Mouse (Mus musculus): ENCODE measurements at regions not wholly inside any gene's neighbourhood (a gene's known extent, or its start where the extent isn't known, plus 50 kb on each side); places are given as distances from the start of the nearest gene placed in this dataset.

- no peak for DNase-seq (ENCODE audit: extremely low spot score, low spot score)
Measured at GRCm38 (mm10) chr17:4276722-4277121, 580.7 kb upstream of the Nox3 start.

DNA sequence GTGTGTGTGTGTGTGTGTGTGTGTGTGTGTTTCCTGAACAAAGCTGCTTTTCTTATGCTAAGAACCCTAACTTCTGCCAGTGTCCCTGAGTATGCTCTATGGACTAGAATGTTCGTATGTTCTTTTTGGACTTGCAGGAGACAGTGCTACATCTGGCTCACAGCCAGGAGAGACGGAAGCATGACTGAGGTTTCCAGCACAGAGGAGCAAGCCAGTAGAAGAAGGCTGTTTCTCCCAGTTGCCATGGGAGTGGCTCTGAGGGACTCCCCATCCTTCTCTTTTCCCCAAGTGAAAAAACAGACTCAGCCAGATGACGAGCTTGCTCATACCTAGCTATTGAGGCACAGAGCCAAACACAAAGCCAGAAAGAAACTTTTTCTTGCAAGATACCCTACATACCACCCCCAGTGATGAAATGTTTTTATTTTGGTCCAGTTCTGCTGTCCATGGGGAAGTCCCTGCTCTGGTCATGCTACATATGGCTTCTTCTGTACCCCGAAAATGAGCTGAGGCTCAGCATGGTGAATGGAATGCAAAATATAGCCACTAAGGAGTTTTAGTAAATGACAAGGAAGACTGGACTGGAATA is 582.3 kb upstream of the Nox3 start:
- 86% methylated on average over 4 of the region's 4 CpGs for WGBS
- Histone ChIP-seq H3K4me1 (no peaks in the 10 kb centered on the region), H3K27ac (no peak overlapping the region), H3K4me3 (no peak overlapping the region), H3K27me3 (ENCODE audit: poor library complexity, severe bottlenecking) (no peaks in the 10 kb centered on the region), H3K36me3 (replicated peaks) (no peaks in the 10 kb centered on the region), H3K9me3 (no peaks in the 10 kb centered on the region)
- DNase-seq (ENCODE audit: extremely low spot score, low spot score) = no peak

More at GRCm38 (mm10) chr17:4276722-4277121, 580.7 kb upstream of the Nox3 start:
- no peaks in the 10 kb centered on the region for H3K4me1 ChIP-seq
- no peaks in the 10 kb centered on the region for H3K36me3 ChIP-seq (replicated peaks)
- no peak overlapping the region for H3K27ac ChIP-seq
- no peak overlapping the region for H3K4me3 ChIP-seq
- H3K9me3 ChIP-seq = no peaks in the 10 kb centered on the region
- no peaks in the 10 kb centered on the region for H3K27me3 ChIP-seq (ENCODE audit: poor library complexity, severe bottlenecking)
- 88% methylated on average over 4 of the region's 4 CpGs for WGBS

- no peaks in the 10 kb centered on the region for H3K27me3 ChIP-seq (ENCODE audit: poor library complexity, severe bottlenecking)
- WGBS = 87% methylated on average over 5 of the region's 5 CpGs
Measured at GRCm38 (mm10) chr17:4281451-4281850, 585.4 kb upstream of the Nox3 start.

DNA sequence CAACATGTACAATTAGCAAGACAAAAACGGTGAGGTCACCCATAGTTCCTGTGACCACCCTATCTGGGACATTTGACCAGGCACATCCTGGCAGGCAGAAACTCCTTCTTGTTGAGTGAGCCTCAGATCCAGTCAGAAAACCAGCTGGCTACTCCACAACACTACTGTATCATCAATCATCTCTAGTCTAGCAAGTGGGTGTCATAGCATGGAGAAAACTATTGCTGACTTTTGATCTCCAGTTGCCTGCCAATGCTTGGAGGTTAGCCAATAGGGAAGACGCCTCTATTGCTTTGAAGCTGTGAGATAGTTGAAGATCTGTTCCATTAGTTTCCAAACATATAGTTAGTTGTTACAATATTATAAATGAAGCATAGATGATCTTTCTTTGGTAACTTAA is 595.4 kb upstream of the Nox3 start:
- H3K36me3 ChIP-seq (replicated peaks) = no peaks in the 10 kb centered on the region
- H3K4me3 ChIP-seq = no peak overlapping the region
- no peak for DNase-seq (ENCODE audit: extremely low spot score, low spot score)
- 87% methylated on average over 2 of the region's 2 CpGs for WGBS
- no peaks in the 10 kb centered on the region for H3K9me3 ChIP-seq
- no peak overlapping the region for H3K27ac ChIP-seq
- no peaks in the 10 kb centered on the region for H3K27me3 ChIP-seq (ENCODE audit: poor library complexity, severe bottlenecking)
- H3K4me1 ChIP-seq = no peaks in the 10 kb centered on the region

More at GRCm38 (mm10) chr17:4281451-4281850, 585.4 kb upstream of the Nox3 start:
- H3K27ac ChIP-seq = no peak overlapping the region
- no peak for DNase-seq (ENCODE audit: extremely low spot score, low spot score)
- no peaks in the 10 kb centered on the region for H3K4me1 ChIP-seq
- H3K4me3 ChIP-seq = no peak overlapping the region
- no peaks in the 10 kb centered on the region for H3K9me3 ChIP-seq
- no peaks in the 10 kb centered on the region for H3K36me3 ChIP-seq (replicated peaks)

- DNase-seq (ENCODE audit: extremely low spot score, low spot score) = no peak
- Histone ChIP-seq H3K27me3 (ENCODE audit: poor library complexity, severe bottlenecking) (no peaks in the 10 kb centered on the region), H3K9me3 (no peaks in the 10 kb centered on the region), H3K27ac (no peak overlapping the region), H3K36me3 (replicated peaks) (no peaks in the 10 kb centered on the region), H3K4me3 (no peak overlapping the region), H3K4me1 (no peaks in the 10 kb centered on the region)
- 87% methylated on average over 6 of the region's 6 CpGs for WGBS
Measured at GRCm38 (mm10) chr17:4296521-4297155, 600.6 kb upstream of the Nox3 start.

DNA sequence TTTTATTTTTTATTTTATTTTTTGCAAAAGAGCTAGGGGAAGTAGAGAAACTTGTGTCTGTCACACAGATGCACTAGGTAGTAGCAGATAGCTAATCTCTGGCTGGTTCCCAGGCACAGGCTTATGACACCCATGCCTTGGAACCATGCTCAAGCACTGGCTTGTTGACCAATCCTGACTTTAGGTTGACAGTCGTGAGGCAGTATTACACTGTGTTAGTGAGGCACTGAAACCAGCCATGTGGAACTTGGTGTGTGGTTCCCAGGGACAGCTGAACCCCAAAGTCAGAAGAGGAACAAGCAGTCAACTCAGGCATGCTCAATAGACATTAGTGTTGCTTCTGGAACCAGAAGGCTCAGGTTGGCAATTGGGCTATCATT is 601.1 kb upstream of the Nox3 start:
- H3K9me3 ChIP-seq = no peaks in the 10 kb centered on the region
- no peak overlapping the region for H3K4me3 ChIP-seq
- no peaks in the 10 kb centered on the region for H3K4me1 ChIP-seq
- no peaks in the 10 kb centered on the region for H3K27me3 ChIP-seq (ENCODE audit: poor library complexity, severe bottlenecking)
- no peak for DNase-seq (ENCODE audit: extremely low spot score, low spot score)
- no peak overlapping the region for H3K27ac ChIP-seq
- no peaks in the 10 kb centered on the region for H3K36me3 ChIP-seq (replicated peaks)
- WGBS = 79% methylated on average over 1 of the region's 1 CpGs

DNA sequence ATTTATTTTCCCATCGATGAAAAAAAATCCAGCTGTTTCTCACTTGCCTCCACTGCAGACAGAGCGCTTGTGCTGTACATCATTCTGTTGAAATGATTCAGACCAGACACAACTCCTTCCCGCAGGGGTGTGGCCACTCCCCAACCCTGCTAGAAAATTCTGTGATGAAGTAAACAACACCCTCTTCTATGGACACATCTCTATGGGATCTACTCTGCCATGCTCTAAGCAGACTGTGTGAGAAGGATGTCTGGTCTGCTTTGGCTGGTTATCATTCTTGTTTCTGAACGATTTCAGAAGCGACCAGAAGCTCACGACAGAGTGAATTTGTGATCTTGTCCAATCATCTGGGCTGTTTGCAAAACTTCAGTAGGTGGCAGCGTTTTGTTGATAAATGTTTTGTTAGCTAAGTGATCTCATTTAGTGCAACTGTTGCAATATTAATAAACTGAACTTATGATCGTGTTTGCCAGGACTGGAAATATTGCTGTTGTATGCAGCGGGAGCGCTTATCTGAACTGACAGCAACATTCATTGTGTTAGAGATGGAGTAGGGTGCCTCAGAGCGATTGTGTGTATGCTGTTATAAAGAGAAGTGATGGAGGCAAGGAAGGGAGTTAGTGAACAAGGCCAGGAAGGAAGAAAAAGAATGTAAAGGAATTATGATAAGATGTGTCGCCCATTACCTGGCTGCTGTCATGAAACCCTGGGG is 605.2 kb upstream of the Nox3 start:
- Histone ChIP-seq H3K4me1 (no peaks in the 10 kb centered on the region), H3K36me3 (replicated peaks) (no peaks in the 10 kb centered on the region), H3K4me3 (no peak overlapping the region), H3K9me3 (no peaks in the 10 kb centered on the region), H3K27me3 (ENCODE audit: poor library complexity, severe bottlenecking) (no peaks in the 10 kb centered on the region), H3K27ac (no peak overlapping the region)
- DNase-seq (ENCODE audit: extremely low spot score, low spot score) = no peak
- WGBS = 92% methylated on average over 12 of the region's 12 CpGs

DNA sequence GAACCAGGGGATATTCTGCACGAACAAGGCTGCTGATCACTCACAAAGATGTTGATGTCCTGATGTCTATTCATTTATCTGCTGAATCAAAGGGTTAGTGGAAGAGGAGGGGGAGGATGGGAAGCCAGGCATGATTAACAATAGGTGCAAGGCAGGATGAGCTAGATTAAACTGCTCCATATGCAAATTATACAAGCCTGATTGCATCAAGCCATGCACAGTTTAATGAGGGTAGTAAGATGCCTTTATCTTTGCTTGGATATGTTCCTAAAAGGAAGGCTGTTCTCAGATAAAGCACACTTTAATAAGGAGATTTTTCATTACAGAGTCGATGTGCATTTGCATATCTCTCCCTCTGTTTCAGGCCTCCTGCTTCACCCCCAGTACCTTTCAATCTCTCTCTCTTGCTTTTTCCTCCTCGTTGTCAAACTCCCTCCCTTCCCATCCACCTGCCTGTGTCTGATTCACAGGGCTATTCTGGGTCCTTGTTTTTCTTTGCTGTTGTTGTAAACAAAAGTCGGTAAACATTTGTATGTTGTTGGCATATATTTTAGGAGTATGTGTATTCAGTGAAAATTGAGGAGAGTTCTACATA is 615.8 kb upstream of the Nox3 start:
- no peak for DNase-seq (ENCODE audit: extremely low spot score, low spot score)
- Histone ChIP-seq H3K4me3 (no peak overlapping the region), H3K9me3 (no peaks in the 10 kb centered on the region), H3K27me3 (ENCODE audit: poor library complexity, severe bottlenecking) (no peaks in the 10 kb centered on the region), H3K27ac (no peak overlapping the region), H3K4me1 (peaks cover 4% of the 10 kb centered on the region; the same call in 1 of the 2 replicates), H3K36me3 (replicated peaks) (no peaks in the 10 kb centered on the region)
- 47% methylated on average over 4 of the region's 4 CpGs for WGBS

DNA sequence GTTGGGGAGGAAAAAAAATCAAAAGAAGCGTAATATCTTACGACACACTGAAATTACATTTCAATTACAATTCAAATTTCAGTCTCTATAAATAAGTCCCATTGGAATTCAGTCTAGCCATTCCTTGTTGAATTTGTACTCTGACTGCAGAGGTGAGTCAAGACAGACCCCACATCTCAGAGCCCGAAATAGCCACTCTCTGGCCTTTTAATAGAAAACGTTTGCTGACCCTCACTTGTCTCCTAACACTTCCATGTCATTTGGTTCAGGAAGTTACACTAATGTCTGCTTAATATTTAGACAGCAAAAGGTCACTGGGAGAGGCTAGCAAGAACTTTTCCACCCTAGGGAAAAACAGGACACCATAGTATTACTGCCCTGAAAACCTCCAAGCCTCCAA is 623.1 kb upstream of the Nox3 start:
- Histone ChIP-seq H3K36me3 (replicated peaks) (no peaks in the 10 kb centered on the region), H3K27ac (no peak overlapping the region), H3K4me3 (no peak overlapping the region), H3K4me1 (no peaks in the 10 kb centered on the region), H3K9me3 (no peaks in the 10 kb centered on the region), H3K27me3 (ENCODE audit: poor library complexity, severe bottlenecking) (no peaks in the 10 kb centered on the region)
- 85% methylated on average over 4 of the region's 4 CpGs for WGBS
- DNase-seq (ENCODE audit: extremely low spot score, low spot score) = no peak

DNA sequence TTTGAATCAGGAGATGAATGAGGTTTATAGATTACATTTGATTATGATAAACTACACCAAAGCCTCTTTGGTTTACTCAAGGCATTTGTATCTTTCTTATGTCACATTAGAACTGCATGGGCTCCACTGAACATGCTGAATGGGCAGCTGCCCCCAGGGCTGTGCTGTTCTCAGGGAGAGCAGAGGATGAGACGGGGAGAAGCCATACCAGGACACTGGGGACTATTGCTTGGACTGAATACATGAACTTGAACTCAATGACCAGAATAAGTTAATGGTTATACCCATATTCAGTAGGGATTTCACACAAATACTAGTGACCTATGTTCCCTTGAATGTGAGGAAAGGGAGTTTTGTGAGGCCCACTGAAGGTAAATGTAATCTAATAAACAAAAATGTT is 632.7 kb upstream of the Nox3 start:
- H3K4me3 ChIP-seq = no peak overlapping the region
- no peaks in the 10 kb centered on the region for H3K9me3 ChIP-seq
- WGBS = 75% methylated on average over 1 of the region's 1 CpGs
- no peak overlapping the region for H3K27ac ChIP-seq
- no peaks in the 10 kb centered on the region for H3K36me3 ChIP-seq (replicated peaks)
- H3K4me1 ChIP-seq = peaks cover 7% of the 10 kb centered on the region
- no peaks in the 10 kb centered on the region for H3K27me3 ChIP-seq (ENCODE audit: poor library complexity, severe bottlenecking)
- no peak for DNase-seq (ENCODE audit: extremely low spot score, low spot score)

GRCm38 (mm10) chr17:4331650-4332049 is 635.6 kb upstream of the Nox3 start:
- Histone ChIP-seq H3K4me1 (peaks cover 7% of the 10 kb centered on the region), H3K27me3 (ENCODE audit: poor library complexity, severe bottlenecking) (no peaks in the 10 kb centered on the region), H3K4me3 (no peak overlapping the region), H3K27ac (no peak overlapping the region), H3K9me3 (no peaks in the 10 kb centered on the region), H3K36me3 (replicated peaks) (no peaks in the 10 kb centered on the region)
- DNase-seq (ENCODE audit: extremely low spot score, low spot score) = no peak
- WGBS = 53% methylated on average over 9 of the region's 9 CpGs

- Histone ChIP-seq H3K4me3 (no peak overlapping the region), H3K36me3 (replicated peaks) (no peaks in the 10 kb centered on the region), H3K27me3 (ENCODE audit: poor library complexity, severe bottlenecking) (no peaks in the 10 kb centered on the region), H3K4me1 (peaks cover 7% of the 10 kb centered on the region), H3K9me3 (no peaks in the 10 kb centered on the region), H3K27ac (no peak overlapping the region)
- WGBS = 93% methylated on average over 4 of the region's 4 CpGs
- no peak for DNase-seq (ENCODE audit: extremely low spot score, low spot score)
Measured at GRCm38 (mm10) chr17:4333091-4333490, 637.0 kb upstream of the Nox3 start.

DNA sequence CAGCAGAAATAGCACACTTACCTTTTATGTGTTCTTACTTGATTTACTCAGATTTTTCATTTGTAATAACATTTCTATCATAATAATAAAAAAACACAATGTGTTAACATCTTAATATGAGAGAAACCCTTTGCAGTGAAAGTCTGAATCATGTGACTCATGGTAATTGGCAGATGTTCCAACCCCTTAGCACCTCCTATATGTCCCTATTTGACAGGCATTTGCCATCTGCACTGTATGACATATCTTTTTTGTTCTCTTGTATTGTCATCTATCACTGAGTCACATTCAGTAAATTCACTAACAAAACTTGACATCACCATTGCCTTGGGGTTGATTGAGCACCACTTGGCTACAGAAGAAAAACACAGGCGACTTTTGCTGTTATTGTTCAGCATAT is 641.1 kb upstream of the Arid1b start:
- no peak overlapping the region for H3K4me3 ChIP-seq
- no peak overlapping the region for H3K27ac ChIP-seq
- WGBS = 80% methylated on average over 1 of the region's 1 CpGs
- H3K36me3 ChIP-seq (replicated peaks) = no peaks in the 10 kb centered on the region
- no peaks in the 10 kb centered on the region for H3K27me3 ChIP-seq (ENCODE audit: poor library complexity, severe bottlenecking)
- no peaks in the 10 kb centered on the region for H3K9me3 ChIP-seq
- no peak for DNase-seq (ENCODE audit: extremely low spot score, low spot score)
- H3K4me1 ChIP-seq = no peaks in the 10 kb centered on the region

Data from forebrain, embryonic 10.5 days (tissue).